Mouse (Mus musculus) liver, embryonic 14.5 days (tissue): ENCODE data around the gene Stim1.

Source experiments
- CTCF ChIP-seq: IDR thresholded peaks from 2 replicates; pipeline ENCODE4 v1.5.1; 2016; ENCODE audit warnings: antibody characterized with exemption, low read depth, control low read depth
- EP300 ChIP-seq: IDR thresholded peaks from 2 replicates; pipeline ENCODE4 v1.6.1; 2016; ENCODE audit warnings: antibody characterized with exemption, low read depth

- no peak for TF ChIP-seq CTCF
- TF ChIP-seq EP300, result no peak
Observed at GRCm38 (mm10) chr7:102242371-102242770, 25.2 kb upstream of the Stim1 start.
